Mouse (Mus musculus): ENCODE results near the gene Ccdc47.

GRCm38 (mm10) chr11:106265570-106265969, 49.4 kb upstream of the Ccdc47 start:
- no peak for TF ChIP-seq POLR2A (IDR thresholded peaks at IDR 0.05; ENCODE audit: insufficient read depth, low read length)
- no peak for TF ChIP-seq EP300 (IDR thresholded peaks at IDR 0.05; ENCODE audit: insufficient read depth, low read depth, low read length)
